Mouse (Mus musculus) heart, embryonic 11.5 days (tissue): ENCODE data around the gene Psma5. TPM values are rescaled to one million over a fixed set of nuclear protein-coding genes. Genes with fewer than 3 reads are reported as not detected.
A peak's percentile ranks its signal among the peaks of the same experiment; 100 is the strongest.
"Not testable (repeated sequence)": the region's sequence is repeated elsewhere in the genome, so short reads cannot be mapped to it uniquely, and the experiment has no call there.

Experiments used
- ATAC-seq: fragments of 200-750 bp; cut with Nextera tagmentation; replicated peaks from 2 replicates; pipeline ENCODE4 v1.8.0; 2017; ENCODE audit warnings: moderate library complexity; ENCODE audit not compliant: insufficient number of reproducible peaks, low FRiP score, low TSS enrichment
- H3K27ac ChIP-seq: fragments of 300-500 bp; sonication (generic); 2 replicates; pipeline ENCODE4 v1.5.1; 2014; ENCODE audit warnings: mild to moderate bottlenecking, low read depth, low read length
- H3K27me3 ChIP-seq: fragments of 300-500 bp; sonication (generic); 2 replicates; pipeline ENCODE4 v1.6.1; 2014; ENCODE audit warnings: mild to moderate bottlenecking, low read length, mixed read lengths; ENCODE audit not compliant: control insufficient read depth, insufficient read depth
- H3K36me3 ChIP-seq: fragments of 300-500 bp; sonication (generic); 2 replicates; pipeline ENCODE4 v1.6.1; 2014; ENCODE audit warnings: mild to moderate bottlenecking, low read length, moderate library complexity, mixed read lengths; ENCODE audit not compliant: control insufficient read depth, insufficient read depth
- H3K4me1 ChIP-seq: fragments of 300-500 bp; sonication (generic); 2 replicates; pipeline ENCODE4 v1.6.1; 2014; ENCODE audit warnings: low read length; ENCODE audit not compliant: control insufficient read depth, insufficient read depth
- H3K4me2 ChIP-seq: fragments of 300-500 bp; sonication (generic); 2 replicates; pipeline ENCODE4 v1.6.1; 2014; ENCODE audit warnings: mild to moderate bottlenecking, moderate library complexity
- H3K4me3 ChIP-seq: fragments of 300-500 bp; sonication (generic); 2 replicates; pipeline ENCODE4 v1.5.1; 2014; ENCODE audit warnings: low read depth, low read length
- H3K9ac ChIP-seq: fragments of 300-500 bp; sonication (generic); 2 replicates; pipeline ENCODE4 v1.6.1; 2014; ENCODE audit warnings: mild to moderate bottlenecking, low read depth, low read length, moderate library complexity
- H3K9me3 ChIP-seq: fragments of 300-500 bp; sonication (generic); replicated peaks from 2 replicates; pipeline ENCODE4 v1.6.1; 2016; ENCODE audit warnings: low read length; ENCODE audit not compliant: control insufficient read depth
- WGBS: fragments of 180-500 bp; shearing (Covaris S2); extraction: QIAGEN DNeasy Blood & Tissue Kit; methylation state at CpG from one replicate; pipeline ENCODE4 v1.1.7; 2014; ENCODE audit not compliant: insufficient replicate concordance; 5-methylcytosine and 5-hydroxymethylcytosine counted together
- polyA plus RNA-seq: library from polyadenylated mRNA; unstranded; fragments of >200 nt; fragmentation: Nextera tagmentation; extraction: Ambion mirVana; gene quantifications from 2 replicates; pipeline ENCODE4 v1.2.1, GENCODE M21; 2014

Gene Psma5
- polyA plus RNA-seq, 1 experiment from 2014 or later: 242 TPM

- Histone ChIP-seq H3K36me3 (no peaks in the 10 kb centered on the region), H3K27ac (no peak overlapping the region), H3K4me2 (no peak overlapping the region), H3K4me3 (no peak overlapping the region), H3K27me3 (peaks cover 28% of the 10 kb centered on the region), H3K4me1 (0 out of 2 replicates have a peak, but pooled peaks cover under 1% of the 10 kb centered on the region), H3K9me3 (no peaks in the 10 kb centered on the region), H3K9ac (no peak overlapping the region)
- whole genome bisulfite sequencing: 73% methylated on average over 3 of the region's 3 CpGs
- no peak for ATAC-seq
These were observed 36.1 kb upstream of the Psma5 start for GRCm38 (mm10) chr3:108220661-108221060.

DNA sequence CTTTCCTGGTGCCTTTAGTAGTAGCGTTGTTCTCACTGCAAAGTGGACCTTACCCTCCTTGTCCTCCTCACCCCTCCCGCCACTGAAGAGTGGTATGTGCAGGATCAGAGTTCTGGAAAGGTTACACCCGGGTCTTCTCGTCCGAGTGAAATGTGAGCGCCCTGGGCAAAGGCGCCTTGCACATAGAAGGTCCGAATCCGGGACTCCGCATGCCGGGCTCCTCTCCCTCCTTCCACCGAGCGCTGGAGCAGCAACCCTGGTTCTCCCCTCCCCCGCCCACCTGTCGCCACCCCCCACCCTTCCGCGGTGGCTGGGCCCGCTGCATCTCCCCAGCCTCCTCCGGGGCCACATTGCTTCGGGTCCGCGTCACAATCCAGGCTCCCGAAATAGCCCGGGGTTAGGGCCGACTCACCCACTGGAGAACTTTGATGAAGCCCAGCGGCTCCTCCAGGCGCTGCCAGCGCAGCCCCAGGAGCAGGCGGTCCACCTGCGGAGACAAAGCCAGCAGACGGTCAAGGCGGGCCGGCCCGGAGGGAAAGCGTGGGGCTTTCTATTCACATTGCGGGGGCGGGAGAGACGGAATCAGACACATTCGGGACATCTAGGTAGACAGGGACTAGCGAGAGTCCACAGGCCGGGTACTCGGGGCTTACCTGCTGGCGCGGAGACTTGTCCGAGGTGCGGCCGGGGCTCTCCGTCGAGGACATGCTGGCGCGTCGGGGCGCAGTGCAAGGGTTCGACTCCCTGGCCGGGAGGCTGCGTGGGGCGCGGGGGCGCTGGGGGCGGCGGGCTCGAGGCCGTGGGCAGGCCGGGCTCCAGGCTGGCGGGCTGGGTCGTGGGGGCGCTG, 30.8 kb upstream of the Psma5 start:
- no peaks in the 10 kb centered on the region for H3K9me3 ChIP-seq
- H3K27me3 ChIP-seq: peaks cover 45% of the 10 kb centered on the region
- H3K27ac ChIP-seq: no peak overlapping the region
- H3K4me1 ChIP-seq: 0 out of 2 replicates have a peak, but pooled peaks cover 4% of the 10 kb centered on the region
- H3K9ac ChIP-seq: peak overlapping the region; percentile 65
- H3K4me3 ChIP-seq: peak overlapping the region; percentile 53
- peak; percentile 26; the same call in 1 of the 2 replicates for ATAC-seq
- no peaks in the 10 kb centered on the region for H3K36me3 ChIP-seq
- H3K4me2 ChIP-seq: peak overlapping the region; percentile 85
- WGBS: 3% methylated on average over 64 of the region's 67 CpGs

DNA sequence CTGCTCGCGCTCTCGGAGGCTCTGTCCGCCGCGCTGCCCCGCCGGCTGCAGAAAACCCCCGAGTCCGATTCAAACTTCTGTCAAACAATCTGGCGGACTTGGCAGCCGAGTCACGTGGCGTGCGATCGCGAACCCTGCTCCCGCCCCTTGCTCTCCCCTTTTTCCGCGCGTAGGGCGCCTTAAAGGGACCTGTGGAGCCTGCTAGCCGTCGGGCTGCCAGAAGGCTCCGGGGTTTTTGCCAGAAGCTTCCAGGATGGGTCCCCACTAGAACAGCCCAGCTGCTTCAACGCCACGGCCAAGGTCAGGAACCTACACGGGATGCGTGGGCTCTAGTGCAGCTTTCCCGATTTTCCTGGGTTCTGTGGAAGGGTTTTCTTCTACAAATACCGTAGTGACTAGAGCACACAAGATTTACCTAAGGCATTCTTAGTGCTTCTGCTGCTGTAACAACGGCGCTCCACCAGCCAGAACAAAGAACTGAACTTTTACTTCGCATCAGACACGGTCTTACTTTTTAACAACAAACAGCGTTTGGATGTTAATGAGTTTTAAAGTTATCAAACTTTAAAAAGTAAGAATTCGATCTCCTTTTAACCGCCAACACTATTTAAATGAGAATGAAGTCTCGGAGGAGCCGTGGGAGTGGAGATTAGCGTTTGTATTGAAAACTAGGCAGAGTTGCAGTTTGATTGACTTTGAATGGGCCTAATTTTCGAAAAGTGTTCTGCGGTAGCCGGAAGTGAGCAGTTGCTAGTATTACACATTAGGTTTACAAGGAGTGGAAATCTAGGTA, 30.0 kb upstream of the Psma5 start, which contains the start of gene Sypl2:
TSS of gene Sypl2 (minus strand) at position 91 of the 793 bp plus-strand sequence.
- WGBS: 6% methylated on average over 40 of the region's 44 CpGs
- no peaks in the 10 kb centered on the region for H3K9me3 ChIP-seq
- H3K36me3 ChIP-seq: no peaks in the 10 kb centered on the region
- H3K4me3 ChIP-seq: peak within 1 kb of the TSS; percentile 53
- H3K4me1 ChIP-seq: 0 out of 2 replicates have a peak, but pooled peaks cover 4% of the 10 kb centered on the region
- H3K4me2 ChIP-seq: peak within 1 kb of the TSS; percentile 85
- peaks cover 42% of the 10 kb centered on the region for H3K27me3 ChIP-seq
- ATAC-seq: no peak
- peak within 1 kb of the TSS; percentile 65 for H3K9ac ChIP-seq
- no peak within 1 kb of the TSS for H3K27ac ChIP-seq

DNA sequence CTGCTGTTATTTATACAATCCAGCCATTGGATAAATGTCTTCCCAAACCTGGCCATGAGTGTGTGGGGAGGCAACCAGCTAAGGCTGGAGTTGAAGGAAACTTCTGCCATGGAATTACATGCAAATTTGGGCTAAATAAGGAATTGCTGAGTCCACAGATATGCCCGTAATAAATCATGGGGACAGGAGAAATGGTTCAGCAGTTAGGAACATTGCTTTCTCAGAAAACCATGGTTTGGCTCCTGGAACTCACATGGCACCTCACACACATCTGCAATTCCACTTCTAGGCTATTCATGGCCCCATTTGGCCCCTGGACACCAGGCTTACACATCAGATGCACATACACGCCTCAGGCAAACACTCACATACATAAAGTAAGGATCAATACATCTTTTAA, 29.2 kb upstream of the Psma5 start:
- Histone ChIP-seq H3K9me3 (no peaks in the 10 kb centered on the region), H3K9ac (no peak overlapping the region), H3K4me1 (0 out of 2 replicates have a peak, but pooled peaks cover 4% of the 10 kb centered on the region), H3K4me3 (no peak overlapping the region), H3K27ac (no peak overlapping the region), H3K4me2 (no peak overlapping the region), H3K36me3 (no peaks in the 10 kb centered on the region), H3K27me3 (peaks cover 42% of the 10 kb centered on the region)
- 73% methylated on average over 2 of the region's 2 CpGs for WGBS
- ATAC-seq: no peak

GRCm38 (mm10) chr3:108231646-108232045, 25.1 kb upstream of the Psma5 start:
- no peak overlapping the region for H3K27ac ChIP-seq
- no peak overlapping the region for H3K9ac ChIP-seq
- H3K4me2 ChIP-seq: no peak overlapping the region
- H3K9me3 ChIP-seq: no peaks in the 10 kb centered on the region
- H3K27me3 ChIP-seq: peaks cover 11% of the 10 kb centered on the region
- H3K36me3 ChIP-seq: no peaks in the 10 kb centered on the region
- no peak overlapping the region for H3K4me3 ChIP-seq
- WGBS: 72% methylated on average over 4 of the region's 4 CpGs
- ATAC-seq: no peak
- no peaks in the 10 kb centered on the region for H3K4me1 ChIP-seq

- H3K9ac ChIP-seq, H3K4me3 ChIP-seq, ATAC-seq, H3K9me3 ChIP-seq, H3K27ac ChIP-seq, H3K27me3 ChIP-seq, H3K4me2 ChIP-seq, H3K4me1 ChIP-seq, H3K36me3 ChIP-seq: not testable (repeated sequence)
- 80% methylated on average over 4 of the region's 4 CpGs for WGBS
These were observed 19.1 kb upstream of the Psma5 start for GRCm38 (mm10) chr3:108237474-108238102.

DNA sequence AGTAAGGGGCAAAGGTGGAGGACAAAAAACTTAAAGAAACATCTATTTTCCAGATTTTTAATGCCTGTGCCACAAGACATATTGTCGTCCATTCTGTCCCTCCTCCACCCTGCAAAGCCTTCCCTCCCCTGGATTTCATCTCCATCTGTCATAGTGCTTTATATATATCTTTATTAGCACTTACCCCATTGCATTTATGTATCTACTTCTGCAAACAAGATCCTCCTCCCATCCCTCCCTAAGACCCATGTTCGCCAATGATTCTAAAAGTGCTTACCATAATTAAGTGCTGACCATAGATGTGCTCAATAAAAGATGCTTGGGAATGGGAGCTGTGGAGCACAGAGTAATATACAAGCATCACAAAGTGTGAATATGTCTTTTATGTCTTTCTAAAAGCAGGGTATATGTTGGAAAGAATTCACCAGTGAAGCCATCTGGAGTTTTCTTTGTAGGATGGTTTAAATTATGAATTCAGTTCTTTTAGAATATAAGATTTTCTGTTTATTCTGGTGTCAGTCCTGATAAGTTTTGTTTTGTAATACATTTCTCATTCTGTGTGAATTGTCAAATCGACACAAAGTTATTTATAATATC, 15.4 kb upstream of the Psma5 start:
- H3K9me3 ChIP-seq: no peaks in the 10 kb centered on the region
- no peaks in the 10 kb centered on the region for H3K27me3 ChIP-seq
- no peak for ATAC-seq
- H3K4me3 ChIP-seq: no peak overlapping the region
- WGBS: 81% methylated on average over 3 of the region's 3 CpGs
- no peaks in the 10 kb centered on the region for H3K36me3 ChIP-seq
- no peak overlapping the region for H3K9ac ChIP-seq
- no peaks in the 10 kb centered on the region for H3K4me1 ChIP-seq
- H3K4me2 ChIP-seq: no peak overlapping the region
- no peak overlapping the region for H3K27ac ChIP-seq

DNA sequence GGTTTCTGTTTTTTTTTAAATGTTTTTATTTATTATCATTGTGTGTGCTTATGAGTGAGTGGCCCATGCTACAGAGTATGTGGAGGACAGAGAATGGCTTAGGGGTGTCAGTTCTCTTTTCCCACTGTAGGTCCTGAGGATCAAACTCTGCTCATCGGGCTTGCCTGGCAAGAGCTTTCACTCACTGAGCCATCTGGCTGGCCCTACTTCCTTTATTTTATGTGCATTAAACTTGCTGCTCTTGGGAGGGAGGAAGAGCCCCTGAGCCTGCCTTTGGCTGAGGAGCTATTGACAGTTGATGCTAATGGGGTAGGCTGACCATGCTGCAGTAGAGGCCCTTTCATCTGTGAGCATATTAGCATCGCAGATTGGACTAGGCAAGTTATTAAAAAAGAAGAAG, 9.9 kb upstream of the Psma5 start:
- no peaks in the 10 kb centered on the region for H3K9me3 ChIP-seq
- no peak overlapping the region for H3K4me2 ChIP-seq
- no peaks in the 10 kb centered on the region for H3K36me3 ChIP-seq
- H3K27me3 ChIP-seq: no peaks in the 10 kb centered on the region
- no peak overlapping the region for H3K9ac ChIP-seq
- ATAC-seq: no peak
- no peak overlapping the region for H3K27ac ChIP-seq
- WGBS: 77% methylated on average over 2 of the region's 2 CpGs
- no peaks in the 10 kb centered on the region for H3K4me1 ChIP-seq
- H3K4me3 ChIP-seq: no peak overlapping the region
